Mouse (Mus musculus): ENCODE data around the gene Pld1.

Pld1 gene

GRCm38 (mm10) chr3:27991100-27991703, 52.7 kb downstream of the Pld1 start:
- DNase-seq (ENCODE audit: low read depth, low spot score): no peak

DNA sequence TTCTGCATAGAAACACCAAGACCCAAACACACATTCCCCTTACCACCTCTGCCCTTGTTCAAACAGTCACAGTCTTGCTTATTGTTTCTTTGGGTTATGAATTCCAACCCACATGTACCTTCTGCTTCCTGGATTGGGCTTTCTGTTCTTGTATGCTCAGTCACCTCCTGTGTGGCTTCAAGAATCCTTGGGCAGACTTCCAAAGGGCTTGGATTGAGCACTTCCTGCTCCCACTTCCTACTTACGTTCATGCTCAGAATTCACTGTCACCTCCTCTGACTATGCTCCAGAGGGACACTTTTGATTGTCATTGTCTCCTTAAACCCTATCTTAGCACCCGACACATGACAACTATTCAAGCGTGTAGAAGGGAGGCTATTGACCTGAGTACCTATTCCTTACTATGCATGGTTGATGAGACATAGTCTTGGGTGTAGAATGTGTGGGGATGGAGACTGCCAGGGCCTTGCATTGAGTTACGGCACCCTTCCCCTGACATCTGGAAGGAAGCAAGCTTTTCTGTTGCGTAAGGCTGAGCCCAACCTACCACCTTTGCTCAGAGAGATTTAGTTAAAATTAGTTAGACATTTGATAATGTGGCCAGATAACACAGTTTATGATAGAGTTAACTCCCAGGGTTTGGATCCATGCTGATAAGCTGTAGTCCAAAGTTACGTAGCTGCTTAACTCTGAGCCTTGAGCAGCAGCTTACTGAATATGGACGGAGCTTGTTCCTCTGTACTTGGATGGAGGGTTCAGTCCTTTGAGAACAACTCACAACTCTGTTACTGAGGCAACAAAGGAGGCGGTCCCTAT, 55.9 kb downstream of the Pld1 start:
- DNase-seq (ENCODE audit: low read depth, low spot score): no peak

DNA sequence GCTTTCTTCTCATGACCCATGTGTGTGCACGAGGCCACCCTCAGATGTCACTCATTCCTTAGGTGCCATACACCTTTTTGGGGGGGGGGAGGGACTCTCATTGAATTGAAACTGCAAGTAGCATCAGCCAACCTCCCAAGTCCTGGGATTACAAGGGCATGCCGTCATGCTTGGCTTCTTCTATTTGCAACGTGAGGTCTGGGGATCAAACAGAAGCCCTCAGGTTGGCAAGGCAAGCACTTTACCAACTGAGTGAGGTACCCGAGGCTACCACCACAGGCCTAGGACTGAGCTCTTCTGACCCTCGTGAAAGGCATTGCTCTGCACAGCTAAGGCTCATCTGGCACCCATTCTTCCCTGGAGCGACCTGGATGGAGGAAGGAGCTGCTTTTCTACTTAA, 65.8 kb downstream of the Pld1 start:
- no peak for DNase-seq (ENCODE audit: low read depth, low spot score)

- DNase-seq (ENCODE audit: low read depth, low spot score): no peak
Observed at GRCm38 (mm10) chr3:28007684-28008083, 69.2 kb downstream of the Pld1 start.

- DNase-seq (ENCODE audit: low read depth, low spot score): no peak
Observed at GRCm38 (mm10) chr3:28008369-28008768, 69.9 kb downstream of the Pld1 start.

DNA sequence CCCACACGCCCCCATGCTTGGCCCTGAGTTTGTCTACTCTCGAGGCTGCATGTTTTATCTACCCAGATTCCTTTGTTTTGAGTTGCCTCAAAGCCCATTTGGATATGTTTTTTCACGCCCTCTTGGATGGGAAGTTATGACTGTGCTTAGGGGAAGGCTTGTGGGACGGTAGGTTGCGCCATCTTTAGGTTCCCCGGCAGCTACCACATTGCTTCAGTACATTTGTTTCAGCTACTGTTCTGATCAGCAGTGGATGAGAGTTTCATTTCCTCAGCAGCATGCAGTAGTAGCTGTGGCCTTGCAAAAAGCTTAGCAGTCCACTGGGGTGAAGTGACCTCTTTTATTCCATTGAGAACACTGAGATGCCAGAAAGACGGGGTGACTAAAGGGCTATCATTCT, 73.7 kb downstream of the Pld1 start:
- DNase-seq (ENCODE audit: low read depth, low spot score): no peak

DNA sequence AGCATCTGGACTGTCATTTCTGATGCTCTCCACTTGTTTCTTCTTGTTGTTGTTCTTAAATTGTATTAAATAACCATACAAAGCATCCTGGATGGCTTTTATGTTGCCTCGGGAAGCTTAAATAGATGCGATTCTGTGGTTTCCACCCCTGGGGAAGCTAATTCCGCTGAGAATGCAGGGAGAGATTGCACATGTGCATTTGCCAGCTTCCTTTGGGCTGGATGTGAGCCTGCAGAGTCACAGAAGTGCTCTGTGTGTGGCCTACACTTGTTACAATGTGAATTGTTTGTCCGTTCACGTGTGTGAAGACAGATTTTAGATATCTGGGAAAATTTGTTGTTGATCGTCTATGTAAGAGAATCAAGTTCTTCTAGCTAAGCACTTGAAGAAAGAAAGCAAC, 74.9 kb downstream of the Pld1 start:
- DNase-seq (ENCODE audit: low read depth, low spot score): no peak

- DNase-seq (ENCODE audit: low read depth, low spot score): no peak
Observed at GRCm38 (mm10) chr3:28017002-28017401, 78.5 kb downstream of the Pld1 start.

- no peak for DNase-seq (ENCODE audit: low read depth, low spot score)
Observed at GRCm38 (mm10) chr3:28019727-28020126, 81.2 kb downstream of the Pld1 start.

DNA sequence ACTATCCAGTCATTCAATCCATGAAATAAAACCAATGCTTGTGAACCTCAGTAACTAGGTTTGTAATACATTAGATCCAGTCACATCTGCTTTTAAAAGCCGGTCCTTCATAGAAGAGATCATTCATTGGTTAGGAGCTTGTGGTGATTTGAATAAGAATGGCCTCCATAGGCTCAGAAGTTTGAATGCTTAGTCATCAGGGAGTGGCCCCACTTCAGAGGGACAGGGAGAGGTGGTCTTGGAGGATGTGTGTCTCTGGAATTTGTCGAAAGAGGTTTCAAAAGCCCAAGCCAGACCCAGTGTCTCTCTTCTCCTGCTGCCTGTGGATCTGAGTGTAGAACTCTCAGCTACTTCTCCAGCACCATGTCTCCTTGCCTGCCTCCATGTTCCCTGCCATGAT, 81.9 kb downstream of the Pld1 start:
- no peak for DNase-seq (ENCODE audit: low read depth, low spot score)

DNA sequence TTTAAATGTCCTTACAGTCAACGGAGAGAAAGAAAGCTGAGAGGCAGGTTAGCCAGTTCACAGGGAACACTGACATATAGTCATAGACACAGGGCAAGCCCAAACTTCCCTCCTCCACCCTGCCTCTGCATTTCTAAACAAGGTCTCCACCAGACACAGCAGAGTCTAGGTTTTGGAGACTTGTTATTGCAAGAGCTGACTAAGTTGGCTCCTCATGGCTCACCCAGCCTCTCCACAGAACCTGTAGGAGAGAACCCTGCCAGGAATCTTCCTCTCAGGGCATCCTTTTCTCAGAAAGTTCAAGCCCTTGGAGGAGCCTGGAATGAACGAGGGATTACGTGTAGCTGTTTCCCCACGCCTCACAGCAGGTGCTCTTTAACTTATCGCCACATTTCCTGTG, 83.7 kb downstream of the Pld1 start:
- no peak for DNase-seq (ENCODE audit: low read depth, low spot score)

- DNase-seq (ENCODE audit: low read depth, low spot score): no peak
Observed at GRCm38 (mm10) chr3:28026876-28027275, 88.4 kb downstream of the Pld1 start.

- no peak for DNase-seq (ENCODE audit: low read depth, low spot score)
Observed at GRCm38 (mm10) chr3:28028456-28028855, 90.0 kb downstream of the Pld1 start.

DNA sequence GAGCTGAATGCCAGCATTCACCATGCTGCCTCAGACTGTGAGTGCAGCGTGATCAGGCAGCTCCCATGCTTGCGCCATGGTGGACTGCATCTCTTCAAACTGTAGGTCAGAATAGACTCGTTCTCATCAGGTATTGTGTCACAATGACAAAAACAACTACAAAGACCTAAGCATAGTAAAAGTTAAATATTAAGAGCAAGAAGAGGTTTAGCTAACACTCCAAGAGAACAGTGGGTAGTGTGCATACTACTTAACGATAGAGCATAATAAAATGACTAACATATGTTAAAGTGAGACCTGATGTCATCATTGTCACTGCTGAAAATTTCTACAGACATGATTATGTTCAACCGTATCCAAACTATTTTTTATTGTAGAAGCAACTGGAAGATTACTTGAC, 92.4 kb downstream of the Pld1 start:
- DNase-seq (ENCODE audit: low read depth, low spot score): no peak

GRCm38 (mm10) chr3:28031643-28032243, 93.2 kb downstream of the Pld1 start:
- peak; percentile 28 for DNase-seq (ENCODE audit: low read depth, low spot score)

DNA sequence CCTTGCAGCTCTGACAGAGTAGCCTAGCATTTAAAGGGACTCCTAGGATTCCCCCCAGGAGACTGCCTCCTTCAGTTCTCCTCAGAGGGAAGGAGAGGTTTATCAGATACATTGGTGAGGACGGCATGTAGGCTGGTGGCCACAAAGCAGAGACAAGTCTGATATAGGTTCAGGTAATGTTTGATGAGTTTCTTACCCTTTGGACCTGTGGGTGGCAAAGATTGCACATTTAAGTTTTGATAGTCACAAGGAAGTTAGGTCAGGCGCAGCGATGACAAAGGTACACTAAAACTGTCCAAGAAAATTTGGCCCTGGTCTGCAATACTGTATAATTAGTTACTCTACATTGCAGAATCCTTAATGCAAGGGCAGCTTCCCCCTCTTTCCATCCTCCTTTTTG, 95.4 kb downstream of the Pld1 start:
- no peak for DNase-seq (ENCODE audit: low read depth, low spot score)

DNA sequence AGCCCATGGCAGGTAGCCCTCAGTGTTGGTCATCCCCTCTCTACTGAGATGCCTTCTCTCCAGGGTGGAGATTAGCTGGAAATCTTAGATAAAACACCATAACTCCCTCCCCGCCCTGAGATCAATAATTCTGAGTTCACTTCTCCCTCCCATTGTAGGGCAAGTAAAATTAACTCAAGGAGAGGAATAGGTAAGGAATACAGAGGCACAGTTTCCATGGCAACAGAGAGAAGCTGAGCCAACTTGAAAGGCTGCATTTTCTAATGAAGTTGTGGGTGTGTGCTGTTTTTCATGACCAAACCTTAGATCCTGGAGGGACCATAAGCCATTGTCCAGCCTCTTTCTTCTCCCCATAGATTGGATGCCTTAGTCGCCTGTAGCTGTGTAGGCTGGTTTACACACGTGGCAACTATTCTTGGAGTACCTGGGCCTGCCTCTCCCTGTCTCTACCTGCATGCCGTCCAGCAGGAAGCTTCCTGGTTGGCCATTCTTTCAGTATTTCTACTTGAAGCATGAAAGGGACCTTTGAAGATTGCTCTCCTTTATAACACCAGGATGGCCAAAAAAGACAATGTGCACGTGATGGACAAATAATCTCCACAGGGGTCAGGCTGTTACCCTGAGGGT, 96.3 kb downstream of the Pld1 start:
- no peak for DNase-seq (ENCODE audit: low read depth, low spot score)

GRCm38 (mm10) chr3:28037320-28037932, 98.9 kb downstream of the Pld1 start:
- DNase-seq (ENCODE audit: low read depth, low spot score): no peak

GRCm38 (mm10) chr3:28038106-28038505, 99.6 kb downstream of the Pld1 start:
- DNase-seq (ENCODE audit: low read depth, low spot score): no peak

DNA sequence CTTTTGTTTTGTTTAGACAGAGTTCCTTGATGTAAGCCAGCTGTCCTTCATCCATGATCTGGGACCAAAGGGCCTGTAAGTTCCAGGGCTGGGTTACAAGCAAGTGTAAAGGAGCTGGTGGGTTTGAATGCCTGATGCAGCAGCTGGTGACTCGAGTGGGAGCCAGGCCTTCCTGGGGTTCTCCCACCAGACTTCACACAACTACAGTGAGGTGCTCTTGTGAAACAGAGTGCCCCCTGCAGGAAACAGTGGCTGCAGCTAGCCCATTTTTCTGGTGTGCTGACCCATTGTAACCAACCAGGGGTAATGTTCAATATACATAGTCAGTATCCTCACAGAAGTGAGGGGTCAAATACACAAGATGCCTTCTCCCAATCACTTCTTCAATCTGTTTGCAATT, 101.3 kb downstream of the Pld1 start:
- DNase-seq (ENCODE audit: low read depth, low spot score): peak; percentile 11

GRCm38 (mm10) chr3:28041236-28041635, 102.7 kb downstream of the Pld1 start:
- no peak for DNase-seq (ENCODE audit: low read depth, low spot score)

GRCm38 (mm10) chr3:28042366-28042765, 103.9 kb downstream of the Pld1 start:
- no peak for DNase-seq (ENCODE audit: low read depth, low spot score)

Data from CD4-positive, CD25-positive, alpha-beta regulatory T cell, adult 2 months (primary cell).